In the genomic region with DNA sequence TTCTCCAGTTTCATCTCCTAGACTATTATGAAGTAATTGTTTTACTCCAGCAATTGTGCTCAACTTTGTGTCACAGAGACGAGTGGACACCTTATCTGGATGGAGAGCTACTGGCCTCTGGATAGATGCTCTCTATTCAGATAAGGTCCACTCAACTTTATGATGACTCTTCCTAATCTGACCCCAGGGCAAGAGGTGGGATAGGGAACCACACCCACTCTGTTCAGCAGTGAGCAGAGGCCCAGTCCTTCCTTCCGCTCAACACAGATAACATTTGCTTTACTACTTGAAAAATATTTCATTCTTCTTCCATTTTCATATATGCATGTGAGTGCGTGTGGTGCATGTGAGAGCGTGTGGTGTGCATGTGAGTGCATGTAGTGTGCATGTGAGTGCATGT, we compare ENCODE assay signal across 14 mouse cellular contexts.
"Had no signal": no experiment of that assay in that cellular context is flagged by ENCODE, and none has a peak within 500 bp of the region (broad histone marks: within the 10 kb centered on the region; RNA-seq: fewer than 3 reads in every experiment).

No protein-coding gene starts in this region.

- H3K4me2 ChIP-seq: kidney, embryonic 15.5 days; limb, embryonic 12.5 days; limb, embryonic 15.5 days; midbrain, embryonic 11.5 days had no signal

- H3K27me3 ChIP-seq: kidney, embryonic 15.5 days; limb, embryonic 12.5 days; limb, embryonic 15.5 days had no signal

- H3K27ac ChIP-seq: kidney, embryonic 15.5 days; limb, embryonic 12.5 days; limb, embryonic 15.5 days had no signal

- H3K9ac ChIP-seq: kidney, embryonic 15.5 days; limb, embryonic 12.5 days; limb, embryonic 15.5 days had no signal

- H3K4me1 ChIP-seq: kidney, embryonic 15.5 days; limb, embryonic 12.5 days; limb, embryonic 15.5 days had no signal

- H3K36me3 ChIP-seq: kidney, embryonic 15.5 days; limb, embryonic 12.5 days; limb, embryonic 15.5 days had no signal

- ATAC-seq: intestine, postnatal 0 days had no signal

- DNase-seq: kidney, adult 8-10 months; kidney, postnatal 10 days; kidney, postnatal 36 days; left cerebral cortex, postnatal 4 days; lung, adult 18-20 months; lung, postnatal 14 days; midbrain, embryonic 14.5 days; thymus, adult 18-20 months; thymus, postnatal 36 days had no signal

- H3K9me3 ChIP-seq: kidney, embryonic 15.5 days; limb, embryonic 12.5 days; limb, embryonic 15.5 days had no signal

- H3K4me3 ChIP-seq: kidney, embryonic 15.5 days; limb, embryonic 12.5 days; limb, embryonic 15.5 days had no signal
